Mouse (Mus musculus) ES-E14 (cell line): ENCODE data around the gene Hnrnph2. TPM values are rescaled to one million over a fixed set of nuclear protein-coding genes. Genes with fewer than 3 reads are reported as not detected.

ENCODE experiments used
- DNase-seq: peaks from one replicate; pipeline ENCODE4 v3.0.0-alpha.2; 2013; ENCODE audit warnings: low read depth, low spot score
- H3K27ac ChIP-seq: 2 replicates; pipeline ENCODE4 v1.5.1; 2012; ENCODE audit warnings: low read depth, mild to moderate bottlenecking, low read length, moderate library complexity, mixed read lengths; ENCODE audit not compliant: poor library complexity, insufficient read depth, severe bottlenecking
- H3K36me3 ChIP-seq: 2 replicates; pipeline ENCODE4 v1.6.1; 2012; ENCODE audit warnings: mild to moderate bottlenecking, low read length, moderate library complexity, mixed read lengths; ENCODE audit not compliant: control insufficient read depth, poor library complexity, insufficient read depth, severe bottlenecking
- H3K4me1 ChIP-seq, 2 experiments: fragments of 150-350 bp in 1 of 2; sonication (generic) in 1 of 2; 2 replicates each; pipeline ENCODE4 v1.6.1; 2012; ENCODE audit warnings: low read length in 2 of 2, mild to moderate bottlenecking in 1 of 2, mixed read lengths in 1 of 2; ENCODE audit not compliant: control insufficient read depth in 2 of 2, insufficient read depth in 2 of 2, poor library complexity in 1 of 2
- H3K4me3 ChIP-seq, 2 experiments: fragments of 150-350 bp in 1 of 2; sonication (generic) in 1 of 2; 2 replicates each; pipeline ENCODE4 v1.5.1; 2012; ENCODE audit warnings: low read length in 2 of 2, low read depth in 1 of 2, mild to moderate bottlenecking in 1 of 2, mixed read lengths in 1 of 2; ENCODE audit not compliant: insufficient read depth in 1 of 2, poor library complexity in 1 of 2, severe bottlenecking in 1 of 2
- H3K9ac ChIP-seq: 2 replicates; pipeline ENCODE4 v1.6.1; 2012; ENCODE audit warnings: low read depth, mild to moderate bottlenecking, low read length, mixed read lengths; ENCODE audit not compliant: poor library complexity, insufficient read depth, severe bottlenecking
- H3K9me3 ChIP-seq: fragments of 150-350 bp; sonication (generic); 2 replicates; pipeline ENCODE4 v1.6.1; 2012; ENCODE audit warnings: low read depth, mild to moderate bottlenecking, low read length; ENCODE audit not compliant: control insufficient read depth, insufficient read depth
- CHD2 ChIP-seq: IDR thresholded peaks from 2 replicates; pipeline ENCODE4 v1.6.1; 2014; ENCODE audit warnings: mild to moderate bottlenecking, low read depth, low read length, inconsistent platforms
- HCFC1 ChIP-seq: IDR thresholded peaks from 2 replicates; pipeline ENCODE4 v1.6.1; 2012; ENCODE audit warnings: low read length, inconsistent platforms, borderline replicate concordance; ENCODE audit not compliant: insufficient read depth
- MAFK ChIP-seq: IDR thresholded peaks from 2 replicates; pipeline ENCODE4 v1.6.1; 2014; ENCODE audit warnings: mild to moderate bottlenecking, low read depth, low read length, inconsistent platforms; ENCODE audit not compliant: insufficient read depth
- ZC3H11A ChIP-seq: IDR thresholded peaks from 2 replicates; pipeline ENCODE4 v1.6.1; 2012; ENCODE audit warnings: low read depth, mild to moderate bottlenecking, inconsistent platforms, low read length, borderline replicate concordance
- ZNF384 ChIP-seq: IDR thresholded peaks from 2 replicates; pipeline ENCODE4 v1.6.1; 2012; ENCODE audit warnings: low read depth, low read length, inconsistent platforms
- in situ Hi-C, 2 experiments: fragments of 600-800 bp; cut with MboI; formaldehyde crosslinking; loops; one replicate each; pipeline ENCODE4 v1.15.1; 2025; ENCODE audit warnings: low sequenced_read_pairs in 2 of 2, inconsistent platforms in 1 of 2; ENCODE audit not compliant: unreplicated experiment in 2 of 2
- total RNA-seq: library from RNA; depleted of rRNA; stranded (reverse); fragments of 300-350 nt; gene quantifications from 2 replicates; pipeline ENCODE4 v1.2.3, GENCODE M21; 2012

The Hnrnph2 gene
- total RNA-seq, 1 experiment: 53.6 TPM

- TF ChIP-seq ZNF384 (no peak), ZC3H11A (no peak), HCFC1 (no peak)
- H3K4me3 ChIP-seq: no peak overlapping the region
- peak; percentile 57 for DNase-seq
- H3K4me1 ChIP-seq: no peaks in the 10 kb centered on the region; a peak in 1 of 4 replicates
- no peaks in the 10 kb centered on the region for H3K36me3 ChIP-seq
- no peaks in the 10 kb centered on the region for H3K9me3 ChIP-seq
- in situ Hi-C loops: no loop called here
- H3K9ac ChIP-seq: no peak overlapping the region
- H3K27ac ChIP-seq: no peak overlapping the region
These were observed 20.7 kb downstream of the Hnrnph2 start for GRCm38 (mm10) chrX:134621685-134622084.

- in situ Hi-C loops: no loop called here
- Histone ChIP-seq H3K4me1 (no peaks in the 10 kb centered on the region; a peak in 1 of 4 replicates), H3K27ac (no peak overlapping the region), H3K9ac (no peak overlapping the region), H3K9me3 (no peaks in the 10 kb centered on the region), H3K4me3 (no peak overlapping the region), H3K36me3 (no peaks in the 10 kb centered on the region)
- no peak for TF ChIP-seq HCFC1
- TF ChIP-seq ZNF384: no peak
- TF ChIP-seq MAFK: no peak
- no peak for TF ChIP-seq CHD2
- no peak for TF ChIP-seq ZC3H11A
- no peak for DNase-seq
These were observed 22.4 kb downstream of the Hnrnph2 start for GRCm38 (mm10) chrX:134623350-134623749.

GRCm38 (mm10) chrX:134628200-134628599 is 27.2 kb downstream of the Hnrnph2 start:
- H3K4me1 ChIP-seq: no peaks in the 10 kb centered on the region
- H3K9me3 ChIP-seq: no peaks in the 10 kb centered on the region
- no peak for TF ChIP-seq ZNF384
- TF ChIP-seq CHD2: no peak
- no peak for TF ChIP-seq ZC3H11A
- TF ChIP-seq MAFK: no peak
- no peak for TF ChIP-seq HCFC1
- H3K9ac ChIP-seq: no peak overlapping the region
- no peak overlapping the region for H3K27ac ChIP-seq
- DNase-seq: no peak
- no peaks in the 10 kb centered on the region for H3K36me3 ChIP-seq
- in situ Hi-C loops: loop anchor here in 1 of 2 experiments (25.0 kb wide), 1 partner anchor 284 kb away; no protein-coding TSS in a partner anchor
- H3K4me3 ChIP-seq: no peak overlapping the region

- H3K9ac ChIP-seq: no peak overlapping the region
- TF ChIP-seq ZC3H11A: no peak
- no peak for TF ChIP-seq CHD2
- no peak for TF ChIP-seq ZNF384
- TF ChIP-seq MAFK: no peak
- no peak for TF ChIP-seq HCFC1
- no peak for DNase-seq
- H3K27ac ChIP-seq: no peak overlapping the region
- 0 out of 4 replicates have a peak, but pooled peaks cover 0 to 1% of the 10 kb centered on the region in 2 experiments for H3K4me1 ChIP-seq
- H3K36me3 ChIP-seq: no peaks in the 10 kb centered on the region
- no peaks in the 10 kb centered on the region for H3K9me3 ChIP-seq
- in situ Hi-C loops: loop anchor here in 1 of 2 experiments (25.0 kb wide), 1 partner anchor 280 kb away; no protein-coding TSS in a partner anchor
- no peak overlapping the region for H3K4me3 ChIP-seq
These were observed 31.7 kb downstream of the Hnrnph2 start for GRCm38 (mm10) chrX:134632710-134633109.
